Comparison of ENCODE assay signal across 8 mouse cellular contexts in the genomic region with DNA sequence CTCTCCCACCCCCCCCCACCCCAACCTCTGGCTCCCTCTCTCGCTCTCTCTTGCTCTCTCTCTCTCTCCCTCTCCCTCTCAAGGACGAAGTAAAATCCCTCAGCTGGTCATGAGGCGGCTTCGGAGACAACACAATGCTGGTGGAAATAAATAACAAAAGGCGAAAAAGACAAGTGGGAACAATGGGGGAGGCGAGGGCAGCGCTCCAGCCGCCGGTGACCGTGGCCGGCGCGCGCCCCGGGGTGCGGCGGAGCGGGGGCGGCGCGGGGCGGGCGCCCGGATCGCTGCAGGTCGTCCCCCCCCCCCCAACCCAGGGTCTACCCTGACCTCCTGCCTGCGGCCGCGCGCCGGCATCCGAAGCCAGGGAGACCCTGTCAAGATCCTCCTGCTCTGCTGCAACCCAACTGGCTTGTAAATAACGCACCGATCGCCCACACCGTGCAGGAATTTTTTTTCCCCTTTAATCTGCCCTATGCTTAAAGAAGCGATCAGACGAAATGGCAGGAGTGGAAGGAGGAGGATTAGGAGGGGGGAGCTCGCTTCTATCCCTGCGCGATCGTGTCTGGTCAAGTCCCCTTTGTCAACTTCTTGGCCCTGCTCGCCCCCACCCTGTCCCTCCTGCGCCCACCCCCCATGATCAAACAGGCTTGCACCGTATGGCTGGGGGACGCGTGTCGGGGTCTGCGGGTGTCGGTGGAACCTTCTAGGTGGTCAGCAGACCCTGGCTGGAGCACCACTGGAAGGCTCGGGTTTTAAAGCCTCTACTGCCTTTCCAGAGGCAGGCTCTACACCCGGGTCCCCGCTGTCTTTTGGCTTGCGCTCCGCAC. TPM values are rescaled to one million over a fixed set of nuclear protein-coding genes. Genes with fewer than 3 reads are reported as not detected.
DNase-seq lines count a peak whose midpoint lies in the region; ATAC-seq lines count a peak whose summit lies in the region.

No protein-coding gene starts in this region.

- H3K27me3 ChIP-seq in forebrain, embryonic 12.5 days: peaks cover 10% of the 10 kb centered on the region
- no peaks in the 10 kb centered on the region for H3K27me3 ChIP-seq in intestine, embryonic 14.5 days (replicated peaks; ENCODE audit: control insufficient read depth, insufficient read depth, low read length)
- peaks cover 4% of the 10 kb centered on the region; the same call in 1 of the 2 replicates for H3K27me3 ChIP-seq in stomach, embryonic 16.5 days (ENCODE audit: control insufficient read depth, insufficient read depth, low read length)

- H3K9me3 ChIP-seq in forebrain, embryonic 12.5 days: no peaks in the 10 kb centered on the region
- H3K9me3 ChIP-seq in intestine, embryonic 14.5 days (ENCODE audit: control insufficient read depth, low read length): no peaks in the 10 kb centered on the region
- no peaks in the 10 kb centered on the region for H3K9me3 ChIP-seq in stomach, embryonic 16.5 days (replicated peaks; ENCODE audit: control insufficient read depth, low read length)

- peak overlapping the region; percentile 96 for H3K4me2 ChIP-seq in forebrain, embryonic 12.5 days
- H3K4me2 ChIP-seq in intestine, embryonic 14.5 days (ENCODE audit: low read length): peak overlapping the region; percentile 76
- H3K4me2 ChIP-seq in stomach, embryonic 16.5 days (ENCODE audit: low read depth, low read length): peak overlapping the region; percentile 98

- peak overlapping the region; percentile 81 for H3K9ac ChIP-seq in forebrain, embryonic 12.5 days
- peak overlapping the region; percentile 67 for H3K9ac ChIP-seq in intestine, embryonic 14.5 days (ENCODE audit: low read length)
- H3K9ac ChIP-seq in stomach, embryonic 16.5 days (ENCODE audit: low read length): peak overlapping the region; percentile 83

- peak overlapping the region; percentile 63 for H3K4me3 ChIP-seq in forebrain, embryonic 12.5 days (replicated peaks)
- H3K4me3 ChIP-seq in intestine, embryonic 14.5 days (ENCODE audit: low read depth, low read length): peak overlapping the region; percentile 71
- peak overlapping the region; percentile 85 for H3K4me3 ChIP-seq in stomach, embryonic 16.5 days (replicated peaks; ENCODE audit: low read length)

- DNase-seq in layer of hippocampus, postnatal 10 days (ENCODE audit: low spot score in 2 of 2): peak; percentile 13 to 26
- DNase-seq in layer of hippocampus, postnatal 25 days (ENCODE audit: extremely low spot score in 1 of 2, low spot score in 1 of 2): no peak
- DNase-seq in adrenal gland, adult 18-20 months (ENCODE audit: low spot score in 2 of 2): peak; percentile 25 to 42
- DNase-seq in intestine, embryonic 14.5 days (ENCODE audit: low spot score): peak; percentile 66
- no peak for DNase-seq in cerebellum, adult 11-12 months

- peak overlapping the region; percentile 69 for H3K27ac ChIP-seq in forebrain, embryonic 12.5 days
- peak overlapping the region; percentile 83; the same call in 1 of the 2 replicates for H3K27ac ChIP-seq in intestine, embryonic 14.5 days (ENCODE audit: low read depth)
- no peak overlapping the region for H3K27ac ChIP-seq in stomach, embryonic 16.5 days (ENCODE audit: low read length)

- WGBS in forebrain, embryonic 12.5 days: 1% methylated on average over 43 of the region's 55 CpGs
- 2% methylated on average over 33 of the region's 55 CpGs for WGBS in intestine, embryonic 14.5 days
- WGBS in stomach, embryonic 16.5 days: under 1% methylated on average over 54 of the region's 55 CpGs

- H3K4me1 ChIP-seq in forebrain, embryonic 12.5 days: peaks cover 21% of the 10 kb centered on the region
- H3K4me1 ChIP-seq in intestine, embryonic 14.5 days (replicated peaks; ENCODE audit: control insufficient read depth, insufficient read depth, low read length): peaks cover 16% of the 10 kb centered on the region; the same call in 1 of the 2 replicates
- peaks cover 5% of the 10 kb centered on the region; the same call in 1 of the 2 replicates for H3K4me1 ChIP-seq in stomach, embryonic 16.5 days (ENCODE audit: control insufficient read depth, insufficient read depth, low read length)

- peak; percentile 52 for ATAC-seq in forebrain, embryonic 12.5 days (ENCODE audit: low FRiP score)
- ATAC-seq in intestine, embryonic 14.5 days (replicated peaks; ENCODE audit: low FRiP score, low TSS enrichment, low read depth): peak; percentile 28; the same call in 1 of the 2 replicates
- ATAC-seq in megakaryocyte progenitor cell, adult 5-6 weeks (replicated peaks; ENCODE audit: poor library complexity): 0 out of 2 replicates have a peak, but pooled peaks have one; percentile 4
- peak; percentile 21; the same call in 1 of the 2 replicates for ATAC-seq in stomach, embryonic 16.5 days (ENCODE audit: insufficient read depth, low FRiP score)

- H3K36me3 ChIP-seq in forebrain, embryonic 12.5 days (replicated peaks): no peaks in the 10 kb centered on the region
- H3K36me3 ChIP-seq in intestine, embryonic 14.5 days (ENCODE audit: control insufficient read depth, insufficient read depth, low read length): no peaks in the 10 kb centered on the region
- H3K36me3 ChIP-seq in stomach, embryonic 16.5 days (ENCODE audit: control insufficient read depth, insufficient read depth, low read length): no peaks in the 10 kb centered on the region

RNA-seq across cellular contexts. Expression of gene Sox5, which starts 0.5 kb away (rescaled TPM):
- total RNA-seq in layer of hippocampus, postnatal 10 days (2021): 10 to 100 TPM; 57.0 to 61.7 TPM
- total RNA-seq in layer of hippocampus, postnatal 25 days (2021): 10 to 100 TPM; 31.4 to 38.6 TPM
- total RNA-seq in adrenal gland, adult 18-20 months (2021): 10 to 100 TPM; 10.9 to 16.5 TPM
- 89.0 and 102 TPM in 2 replicates for polyA plus RNA-seq in forebrain, embryonic 12.5 days (2016; fragmentation: Nextera tagmentation; extraction: Ambion mirVana)
- polyA plus RNA-seq in intestine, embryonic 14.5 days (2014; fragmentation: Nextera tagmentation; extraction: Ambion mirVana): 17.2 and 20.5 TPM in 2 replicates
- total RNA-seq in megakaryocyte progenitor cell, adult 5-6 weeks (2015): 0.10 TPM in 1 of 2 replicates, not detected in the other
- total RNA-seq in megakaryocyte progenitor cell, adult 5-6 weeks (2017): 0.17 TPM in 1 of 2 replicates, not detected in the other
- 25.8 and 28.6 TPM in 2 replicates for polyA plus RNA-seq in stomach, embryonic 16.5 days (2015; fragmentation: Nextera tagmentation; extraction: Ambion mirVana)

Comparison
In these comparisons a context has a peak if more than half of its experiments do, and no peak if none do; other contexts are left out.
1. DNase-seq: peak in layer of hippocampus, postnatal 10 days (2 of 2), adrenal gland, adult 18-20 months (2 of 2) and intestine, embryonic 14.5 days (single experiment); none in layer of hippocampus, postnatal 25 days (0 of 2) and cerebellum, adult 11-12 months (single experiment).
2. RNA of gene Sox5, which starts 0.5 kb away (total RNA-seq): 57.0 to 61.7 TPM in layer of hippocampus, postnatal 10 days, 31.4 to 38.6 TPM in layer of hippocampus, postnatal 25 days and 10.9 to 16.5 TPM in adrenal gland, adult 18-20 months; 0.10 to 0.17 TPM in megakaryocyte progenitor cell, adult 5-6 weeks; every median in the first group is over 4 times any median in the second.
3. Peak in every context shown above with its lines, with median percentiles within 50 percentile points of each other: ATAC-seq, H3K4me2 ChIP-seq, H3K4me3 ChIP-seq and H3K9ac ChIP-seq.